27 mouse cellular contexts compared by ENCODE assay signal in genomic region chr3:122203675-122204329, GRCm38 (mm10). TPM values are rescaled to one million over a fixed set of nuclear protein-coding genes. Genes with fewer than 3 reads are reported as not detected.
A peak's percentile ranks its signal among the peaks of the same experiment; 100 is the strongest.
DNase-seq lines count a peak whose midpoint lies in the region; ATAC-seq lines count a peak whose summit lies in the region.
"Had no signal": no experiment of that assay in that cellular context is flagged by ENCODE, and none has a peak within 500 bp of the region (broad histone marks: within the 10 kb centered on the region; RNA-seq: fewer than 3 reads in every experiment).

No protein-coding gene starts in this region.

- no peak for ATAC-seq in cerebellum, adult (ENCODE audit: insufficient number of reproducible peaks, low FRiP score, low TSS enrichment)
- ATAC-seq in midbrain, embryonic 11.5 days (ENCODE audit: low FRiP score) = no peak
- ATAC-seq in midbrain, embryonic 16.5 days = no peak
- ATAC-seq: forebrain, embryonic 14.5 days; forebrain, postnatal 0 days; hindbrain, postnatal 0 days; inflammation-experienced regulatory T-cells, adult 6 months; intestine, embryonic 16.5 days had no signal

- no peak overlapping the region for H3K4me2 ChIP-seq in midbrain, embryonic 11.5 days
- no peak overlapping the region for H3K4me2 ChIP-seq in midbrain, embryonic 16.5 days (ENCODE audit: low read length)
- H3K4me2 ChIP-seq: embryonic facial prominence, embryonic 12.5 days; embryonic facial prominence, embryonic 15.5 days; heart, embryonic 13.5 days; hindbrain, embryonic 14.5 days had no signal

- H3K27ac ChIP-seq in midbrain, embryonic 11.5 days (ENCODE audit: low read depth, low read length) = no peak overlapping the region
- no peak overlapping the region for H3K27ac ChIP-seq in midbrain, embryonic 16.5 days (ENCODE audit: low read length)
- H3K27ac ChIP-seq: embryonic facial prominence, embryonic 12.5 days; embryonic facial prominence, embryonic 15.5 days; gastrocnemius, adult 2 months; heart, embryonic 10.5 days; heart, embryonic 13.5 days; hindbrain, embryonic 14.5 days; hindbrain, postnatal 0 days had no signal

- H3K36me3 ChIP-seq in midbrain, embryonic 11.5 days (ENCODE audit: control insufficient read depth, insufficient read depth, low read length) = no peaks in the 10 kb centered on the region
- no peaks in the 10 kb centered on the region for H3K36me3 ChIP-seq in midbrain, embryonic 16.5 days (ENCODE audit: control insufficient read depth, insufficient read depth, low read length)
- H3K36me3 ChIP-seq: embryonic facial prominence, embryonic 12.5 days; embryonic facial prominence, embryonic 15.5 days; heart, embryonic 10.5 days; heart, embryonic 13.5 days had no signal

- H3K4me3 ChIP-seq in midbrain, embryonic 11.5 days (ENCODE audit: low read depth, low read length) = no peak overlapping the region
- H3K4me3 ChIP-seq in midbrain, embryonic 16.5 days (ENCODE audit: low read depth, low read length) = no peak overlapping the region
- H3K4me3 ChIP-seq: embryonic facial prominence, embryonic 12.5 days; embryonic facial prominence, embryonic 15.5 days; gastrocnemius, adult 2 months; heart, embryonic 10.5 days; heart, embryonic 13.5 days had no signal

- H3K9ac ChIP-seq in midbrain, embryonic 11.5 days (ENCODE audit: low read length) = no peak overlapping the region
- no peak overlapping the region for H3K9ac ChIP-seq in midbrain, embryonic 16.5 days (ENCODE audit: low read depth, low read length)
- H3K9ac ChIP-seq: embryonic facial prominence, embryonic 12.5 days; embryonic facial prominence, embryonic 15.5 days; forebrain, postnatal 0 days; heart, embryonic 13.5 days; hindbrain, embryonic 14.5 days had no signal

- peaks cover 11% of the 10 kb centered on the region for H3K4me1 ChIP-seq in midbrain, embryonic 11.5 days (ENCODE audit: control insufficient read depth, insufficient read depth, low read length)
- no peaks in the 10 kb centered on the region for H3K4me1 ChIP-seq in midbrain, embryonic 16.5 days (ENCODE audit: control insufficient read depth, insufficient read depth, low read length)

- 78% methylated on average over 9 of the region's 9 CpGs for WGBS in midbrain, embryonic 11.5 days
- 81% methylated on average over 9 of the region's 9 CpGs for WGBS in midbrain, embryonic 16.5 days

- H3K27me3 ChIP-seq in midbrain, embryonic 11.5 days (ENCODE audit: control insufficient read depth, insufficient read depth, low read length) = no peaks in the 10 kb centered on the region
- no peaks in the 10 kb centered on the region for H3K27me3 ChIP-seq in midbrain, embryonic 16.5 days (ENCODE audit: control insufficient read depth, insufficient read depth, low read depth, low read length)
- H3K27me3 ChIP-seq: embryonic facial prominence, embryonic 12.5 days; embryonic facial prominence, embryonic 15.5 days; heart, embryonic 13.5 days had no signal

- DNase-seq in cerebellum, adult 9-10 months = peak; percentile 22
- peak; percentile 68 for DNase-seq in midbrain, embryonic 11.5 days (ENCODE audit: low spot score, missing footprints)
- DNase-seq in adipocyte (ENCODE audit: low spot score) = peak; percentile 73
- no peak for DNase-seq in adrenal gland, adult 2 months
- DNase-seq: adrenal gland, postnatal 10 days; adrenal gland, postnatal 36 days; cerebellum, adult 11 months; cerebellum, adult 8-10 months; cerebellum, postnatal 25 days; forebrain, postnatal 0 days; gastrocnemius, adult 2 months; gastrocnemius, postnatal 14 days; heart, adult 18-20 months; heart, postnatal 14 days; heart, postnatal 4 days; kidney, adult 18-20 months had no signal

- H3K9me3 ChIP-seq in midbrain, embryonic 11.5 days (ENCODE audit: control insufficient read depth, low read length) = no peaks in the 10 kb centered on the region
- no peaks in the 10 kb centered on the region for H3K9me3 ChIP-seq in midbrain, embryonic 16.5 days (replicated peaks; ENCODE audit: control insufficient read depth, low read length, poor library complexity, severe bottlenecking)
- H3K9me3 ChIP-seq: embryonic facial prominence, embryonic 12.5 days; embryonic facial prominence, embryonic 15.5 days; heart, embryonic 10.5 days; heart, embryonic 13.5 days had no signal

RNA-seq across cellular contexts. Expression of gene Gclm, which starts 41.6 kb away (rescaled TPM):
- polyA plus RNA-seq in midbrain, embryonic 11.5 days (2014; fragmentation: Nextera tagmentation; extraction: Ambion mirVana) = 56.7 and 61.0 TPM in 2 replicates
- polyA plus RNA-seq in midbrain, embryonic 16.5 days (2015; fragmentation: Nextera tagmentation; extraction: Ambion mirVana) = 38.9 and 41.4 TPM in 2 replicates
- 10 to 100 TPM; 82.8 to 97.9 TPM for total RNA-seq in adrenal gland, adult 2 months (2021)
- 161 and 269 TPM in 2 replicates for polyA plus RNA-seq in adrenal gland, adult 2 months (2012; rRNA removed)
